In the genomic region with DNA sequence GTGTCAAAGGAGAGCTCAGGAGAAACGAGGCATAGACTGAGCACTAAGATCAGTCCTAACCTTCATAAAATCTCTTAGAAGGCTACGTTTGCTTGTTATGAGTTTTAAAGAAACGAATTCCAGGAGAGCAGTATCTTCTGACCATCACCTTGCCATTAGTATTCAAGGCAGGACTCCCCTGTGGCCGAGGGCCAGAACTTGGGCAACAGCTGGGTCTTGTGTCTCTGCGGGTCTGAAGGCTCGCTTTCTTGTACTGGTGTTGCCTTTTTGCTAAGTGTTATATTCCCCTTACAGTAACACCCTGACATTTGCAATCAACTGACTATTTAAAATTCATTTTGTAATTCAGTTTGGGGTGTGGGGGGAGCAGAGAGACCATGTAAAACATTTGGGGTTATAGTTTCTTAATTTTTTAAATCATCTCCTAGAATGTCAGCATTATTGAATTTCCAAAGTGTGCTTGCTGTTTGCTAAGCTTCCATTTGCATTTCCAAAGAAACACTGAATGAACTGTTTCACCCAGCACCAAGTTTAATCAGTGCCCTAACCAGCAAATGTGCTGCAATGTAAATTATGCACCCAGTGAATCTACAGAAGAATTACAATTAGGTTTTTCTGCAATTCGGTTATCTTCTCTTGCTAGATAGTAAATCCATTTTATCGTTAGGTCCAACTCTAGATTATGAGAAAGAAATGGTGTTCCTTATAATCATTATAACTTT, we compare ENCODE assay signal across 19 mouse cellular contexts.
DNase-seq lines count a peak whose midpoint lies in the region; ATAC-seq and TF ChIP-seq lines count a peak whose summit lies in the region.
"Had no signal": no experiment of that assay in that cellular context is flagged by ENCODE, and none has a peak within 500 bp of the region (broad histone marks: within the 10 kb centered on the region; RNA-seq: fewer than 3 reads in every experiment).

No protein-coding gene starts in this region.

- H3K4me3 ChIP-seq in hindbrain, embryonic 13.5 days, result no peak overlapping the region
- no peak overlapping the region for H3K4me3 ChIP-seq in hindbrain, embryonic 11.5 days (ENCODE audit: low read depth, low read length)
- no peak overlapping the region for H3K4me3 ChIP-seq in midbrain, embryonic 12.5 days
- H3K4me3 ChIP-seq in midbrain, embryonic 11.5 days (ENCODE audit: low read depth, low read length), result no peak overlapping the region
- H3K4me3 ChIP-seq in hindbrain, embryonic 14.5 days (replicated peaks; ENCODE audit: low read length), result no peak overlapping the region
- H3K4me3 ChIP-seq in hindbrain, postnatal 0 days (ENCODE audit: low read length), result no peak overlapping the region
- H3K4me3 ChIP-seq: embryonic facial prominence, embryonic 12.5 days; erythroblast, embryonic 14.5 days; heart, adult 2 months; lung, embryonic 15.5 days had no signal

- H3K27me3 ChIP-seq in hindbrain, embryonic 13.5 days, result no peaks in the 10 kb centered on the region
- no peaks in the 10 kb centered on the region for H3K27me3 ChIP-seq in hindbrain, embryonic 11.5 days (ENCODE audit: control insufficient read depth, insufficient read depth, low read length)
- H3K27me3 ChIP-seq in midbrain, embryonic 12.5 days, result peaks cover 9% of the 10 kb centered on the region
- H3K27me3 ChIP-seq in midbrain, embryonic 11.5 days (ENCODE audit: control insufficient read depth, insufficient read depth, low read length), result no peaks in the 10 kb centered on the region
- H3K27me3 ChIP-seq in hindbrain, embryonic 14.5 days (ENCODE audit: control insufficient read depth, insufficient read depth, low read length), result no peaks in the 10 kb centered on the region
- no peaks in the 10 kb centered on the region for H3K27me3 ChIP-seq in hindbrain, postnatal 0 days (ENCODE audit: insufficient read depth, low read length)
- H3K27me3 ChIP-seq: embryonic facial prominence, embryonic 12.5 days; lung, embryonic 15.5 days had no signal

- H3K4me1 ChIP-seq in hindbrain, embryonic 13.5 days (replicated peaks), result peaks cover 20% of the 10 kb centered on the region
- H3K4me1 ChIP-seq in hindbrain, embryonic 11.5 days (replicated peaks; ENCODE audit: control insufficient read depth, insufficient read depth, low read length), result no peaks in the 10 kb centered on the region
- H3K4me1 ChIP-seq in midbrain, embryonic 12.5 days, result peaks cover 31% of the 10 kb centered on the region
- peaks cover 23% of the 10 kb centered on the region for H3K4me1 ChIP-seq in midbrain, embryonic 11.5 days (ENCODE audit: control insufficient read depth, insufficient read depth, low read length)
- peaks cover 11% of the 10 kb centered on the region; the same call in 1 of the 2 replicates for H3K4me1 ChIP-seq in hindbrain, embryonic 14.5 days (replicated peaks; ENCODE audit: control insufficient read depth, insufficient read depth, low read length)
- H3K4me1 ChIP-seq in hindbrain, postnatal 0 days (ENCODE audit: insufficient read depth, low read length), result 0 out of 2 replicates have a peak, but pooled peaks cover 6% of the 10 kb centered on the region

- 0 out of 2 replicates have a peak overlapping the region, but pooled peaks have one; percentile 1 for H3K27ac ChIP-seq in hindbrain, embryonic 13.5 days
- no peak overlapping the region for H3K27ac ChIP-seq in hindbrain, embryonic 11.5 days (ENCODE audit: low read depth, low read length)
- 0 out of 2 replicates have a peak overlapping the region, but pooled peaks have one; percentile 2 for H3K27ac ChIP-seq in midbrain, embryonic 12.5 days (replicated peaks)
- H3K27ac ChIP-seq in midbrain, embryonic 11.5 days (ENCODE audit: low read depth, low read length), result no peak overlapping the region
- 0 out of 2 replicates have a peak overlapping the region, but pooled peaks have one; percentile 34 for H3K27ac ChIP-seq in hindbrain, embryonic 14.5 days
- H3K27ac ChIP-seq in hindbrain, postnatal 0 days, result peak overlapping the region; percentile 32; the same call in 1 of the 2 replicates
- H3K27ac ChIP-seq: embryonic facial prominence, embryonic 12.5 days; heart, adult 2 months; lung, embryonic 15.5 days; macrophage had no signal

- no peak for DNase-seq in hindbrain, embryonic 11.5 days (ENCODE audit: low spot score)
- no peak for DNase-seq in midbrain, embryonic 11.5 days (ENCODE audit: low spot score, missing footprints)
- peak; percentile 57 for DNase-seq in hindbrain, embryonic 14.5 days (ENCODE audit: low spot score)
- DNase-seq in hindbrain, postnatal 0 days (ENCODE audit: low spot score), result peak; percentile 74
- DNase-seq in thymus, postnatal 14 days, result no peak
- DNase-seq in cerebellum, adult 9-11 months, result no peak
- DNase-seq: cerebellum, adult 9-10 months; gastrocnemius, postnatal 14 days; heart, adult 2 months; heart, postnatal 4 days; kidney, postnatal 36 days; spleen, adult 18-20 months had no signal

- WGBS in hindbrain, embryonic 13.5 days, result 63% methylated on average over 8 of the region's 8 CpGs
- WGBS in hindbrain, embryonic 11.5 days, result 80% methylated on average over 8 of the region's 8 CpGs
- WGBS in midbrain, embryonic 12.5 days, result 53% methylated on average over 8 of the region's 8 CpGs
- 68% methylated on average over 8 of the region's 8 CpGs for WGBS in midbrain, embryonic 11.5 days
- WGBS in hindbrain, embryonic 14.5 days, result 52% methylated on average over 8 of the region's 8 CpGs
- 44% methylated on average over 8 of the region's 8 CpGs for WGBS in hindbrain, postnatal 0 days

- H3K9ac ChIP-seq in hindbrain, embryonic 13.5 days, result no peak overlapping the region
- no peak overlapping the region for H3K9ac ChIP-seq in hindbrain, embryonic 11.5 days (ENCODE audit: low read depth, low read length)
- H3K9ac ChIP-seq in midbrain, embryonic 12.5 days (replicated peaks), result no peak overlapping the region
- H3K9ac ChIP-seq in midbrain, embryonic 11.5 days (ENCODE audit: low read length), result no peak overlapping the region
- H3K9ac ChIP-seq in hindbrain, embryonic 14.5 days, result no peak overlapping the region
- H3K9ac ChIP-seq in hindbrain, postnatal 0 days (replicated peaks; ENCODE audit: low read length), result no peak overlapping the region
- H3K9ac ChIP-seq: embryonic facial prominence, embryonic 12.5 days; lung, embryonic 15.5 days had no signal

- H3K9me3 ChIP-seq in hindbrain, embryonic 13.5 days, result no peaks in the 10 kb centered on the region
- no peaks in the 10 kb centered on the region for H3K9me3 ChIP-seq in hindbrain, embryonic 11.5 days (ENCODE audit: control insufficient read depth, low read length)
- no peaks in the 10 kb centered on the region for H3K9me3 ChIP-seq in midbrain, embryonic 12.5 days
- no peaks in the 10 kb centered on the region for H3K9me3 ChIP-seq in midbrain, embryonic 11.5 days (ENCODE audit: control insufficient read depth, low read length)
- no peaks in the 10 kb centered on the region for H3K9me3 ChIP-seq in hindbrain, embryonic 14.5 days (ENCODE audit: control insufficient read depth, low read length)
- no peaks in the 10 kb centered on the region for H3K9me3 ChIP-seq in hindbrain, postnatal 0 days (ENCODE audit: low read length)
- H3K9me3 ChIP-seq: embryonic facial prominence, embryonic 12.5 days; lung, embryonic 15.5 days had no signal

- H3K36me3 ChIP-seq in hindbrain, embryonic 13.5 days, result no peaks in the 10 kb centered on the region
- no peaks in the 10 kb centered on the region for H3K36me3 ChIP-seq in hindbrain, embryonic 11.5 days (ENCODE audit: control insufficient read depth, insufficient read depth, low read length)
- no peaks in the 10 kb centered on the region for H3K36me3 ChIP-seq in midbrain, embryonic 12.5 days
- no peaks in the 10 kb centered on the region for H3K36me3 ChIP-seq in midbrain, embryonic 11.5 days (ENCODE audit: control insufficient read depth, insufficient read depth, low read length)
- H3K36me3 ChIP-seq in hindbrain, embryonic 14.5 days (replicated peaks; ENCODE audit: control insufficient read depth, insufficient read depth), result no peaks in the 10 kb centered on the region
- H3K36me3 ChIP-seq in hindbrain, postnatal 0 days (ENCODE audit: insufficient read depth, low read length), result no peaks in the 10 kb centered on the region
- H3K36me3 ChIP-seq: embryonic facial prominence, embryonic 12.5 days; lung, embryonic 15.5 days had no signal

- TF ChIP-seq CTCF in hindbrain, postnatal 0 days (IDR thresholded peaks at IDR 0.05; ENCODE audit: low read depth), result no peak

- ATAC-seq in hindbrain, embryonic 13.5 days (ENCODE audit: low FRiP score), result no peak
- no peak for ATAC-seq in hindbrain, embryonic 11.5 days (ENCODE audit: low FRiP score)
- no peak for ATAC-seq in midbrain, embryonic 12.5 days (ENCODE audit: low FRiP score, low read depth)
- ATAC-seq in midbrain, embryonic 11.5 days (ENCODE audit: low FRiP score), result no peak
- peak; percentile 55; the same call in 1 of the 2 replicates for ATAC-seq in hindbrain, embryonic 14.5 days (ENCODE audit: low FRiP score)
- no peak for ATAC-seq in hindbrain, postnatal 0 days
- ATAC-seq: intestine, embryonic 16.5 days had no signal

- no peak overlapping the region for H3K4me2 ChIP-seq in hindbrain, embryonic 13.5 days
- H3K4me2 ChIP-seq in hindbrain, embryonic 11.5 days (replicated peaks; ENCODE audit: low read depth, low read length), result no peak overlapping the region
- no peak overlapping the region for H3K4me2 ChIP-seq in midbrain, embryonic 12.5 days (replicated peaks)
- H3K4me2 ChIP-seq in midbrain, embryonic 11.5 days, result no peak overlapping the region
- no peak overlapping the region for H3K4me2 ChIP-seq in hindbrain, embryonic 14.5 days (replicated peaks)
- H3K4me2 ChIP-seq in hindbrain, postnatal 0 days (ENCODE audit: low read depth, low read length), result no peak overlapping the region
- H3K4me2 ChIP-seq: embryonic facial prominence, embryonic 12.5 days; lung, embryonic 15.5 days had no signal

Comparison
In these comparisons a context has a peak if more than half of its experiments do, and no peak if none do; other contexts are left out.
1. H3K27ac ChIP-seq: peak in hindbrain, embryonic 13.5 days (single experiment), midbrain, embryonic 12.5 days (single experiment), hindbrain, embryonic 14.5 days (single experiment) and hindbrain, postnatal 0 days (single experiment); none in hindbrain, embryonic 11.5 days (single experiment) and midbrain, embryonic 11.5 days (single experiment).
2. DNase-seq: peak in hindbrain, embryonic 14.5 days (single experiment) and hindbrain, postnatal 0 days (single experiment); none in hindbrain, embryonic 11.5 days (single experiment), midbrain, embryonic 11.5 days (single experiment), thymus, postnatal 14 days (single experiment) and cerebellum, adult 9-11 months (single experiment).